Mouse (Mus musculus) cerebellum, adult 2 months (tissue): ENCODE data around the gene Smarcc1. TPM values are rescaled to one million over a fixed set of nuclear protein-coding genes. Genes with fewer than 3 reads are reported as not detected.

Source experiments
- DNase-seq, 2 experiments: peaks; one replicate each; pipeline ENCODE4 v3.0.0; 2021
- H3K27ac ChIP-seq: fragments of 200-500 bp; 2 replicates; pipeline ENCODE4 v1.5.1; 2012; ENCODE audit warnings: low read length, control low read depth, inconsistent platforms; ENCODE audit not compliant: insufficient read depth
- H3K27me3 ChIP-seq: fragments of 200-500 bp; 2 replicates; pipeline ENCODE4 v1.6.1; 2012; ENCODE audit warnings: inconsistent platforms, mild to moderate bottlenecking, low read length, moderate library complexity; ENCODE audit not compliant: control insufficient read depth, insufficient read depth
- H3K4me1 ChIP-seq: fragments of 200-500 bp; 2 replicates; pipeline ENCODE4 v1.6.1; 2011; ENCODE audit warnings: low read length; ENCODE audit not compliant: control insufficient read depth, insufficient read depth
- H3K4me3 ChIP-seq: fragments of 200-500 bp; replicated peaks from 2 replicates; pipeline ENCODE3; 2011; ENCODE audit warnings: mild to moderate bottlenecking, low read depth, low read length, control low read depth; ENCODE audit not compliant: insufficient read depth
- CTCF ChIP-seq: fragments of 200-500 bp; IDR thresholded peaks from 2 replicates; pipeline ENCODE4 v1.5.1; 2011; ENCODE audit warnings: low read depth, mild to moderate bottlenecking, control low read depth, low read length, moderate library complexity, borderline replicate concordance; ENCODE audit not compliant: insufficient read depth
- POLR2A ChIP-seq: fragments of 200-500 bp; IDR thresholded peaks from 2 replicates; pipeline ENCODE4 v1.6.1; 2011; ENCODE audit warnings: low read length, control low read depth, borderline replicate concordance; ENCODE audit not compliant: insufficient read depth
- WGBS: fragments of 180-500 bp; shearing (Covaris S2); methylation state at CpG from one replicate; pipeline ENCODE4 v1.1.7; 2018; 5-methylcytosine and 5-hydroxymethylcytosine counted together
- polyA plus RNA-seq: library from polyadenylated mRNA; depleted of rRNA; stranded (reverse); fragments of >200 nt; gene quantifications from 2 replicates; pipeline ENCODE4 v1.2.3, GENCODE M21; 2012

Gene Smarcc1
- polyA plus RNA-seq, 1 experiment = 23.1 TPM

GRCm38 (mm10) chr9:110234962-110235361 lies 117.5 kb downstream of the Smarcc1 start:
- Histone ChIP-seq H3K27ac (no peak overlapping the region), H3K4me1 (peaks cover 8% of the 10 kb centered on the region; the same call in 1 of the 2 replicates), H3K27me3 (no peaks in the 10 kb centered on the region), H3K4me3 (no peak overlapping the region)
- 96% methylated on average over 6 of the region's 6 CpGs for WGBS
- no peak for DNase-seq
- no peak for TF ChIP-seq POLR2A
- no peak for TF ChIP-seq CTCF

GRCm38 (mm10) chr9:110243221-110243833 lies 125.8 kb downstream of the Smarcc1 start, which contains the start of gene Cspg5:
TSS of gene Cspg5 (plus strand) at chr9:110243783.
- H3K27ac ChIP-seq = peak within 1 kb of the TSS; percentile 95
- peaks cover 8% of the 10 kb centered on the region for H3K4me1 ChIP-seq
- TF ChIP-seq CTCF (no peak), POLR2A (no peak)
- H3K27me3 ChIP-seq = no peaks in the 10 kb centered on the region
- DNase-seq = no peak
- H3K4me3 ChIP-seq = peak within 1 kb of the TSS; percentile 86
- 95% methylated on average over 7 of the region's 7 CpGs for WGBS

DNA sequence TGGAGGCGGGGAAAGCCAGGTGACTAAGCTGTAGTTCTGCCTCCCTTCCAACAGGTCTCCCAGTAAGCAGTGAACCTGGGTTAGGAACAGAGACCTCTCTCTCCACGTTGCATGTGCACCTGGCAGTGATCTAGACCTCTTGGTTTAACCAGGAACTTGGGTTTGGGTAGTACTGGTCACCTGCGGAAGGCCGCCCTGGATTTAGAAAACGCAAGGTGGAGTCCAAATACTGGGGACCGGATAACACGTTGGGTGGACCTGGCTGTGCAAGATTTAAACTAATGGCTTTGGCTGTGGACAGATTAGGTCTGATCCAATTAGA lies 127.0 kb downstream of the Smarcc1 start:
- no peak for TF ChIP-seq POLR2A
- no peak for TF ChIP-seq CTCF

GRCm38 (mm10) chr9:110244889-110245589 lies 127.5 kb downstream of the Smarcc1 start:
- no peak for TF ChIP-seq CTCF
- TF ChIP-seq POLR2A = peak; percentile 35; the same call in 1 of the 2 replicates
- DNase-seq = peak; percentile 73 to 80
- 2% methylated on average over 88 of the region's 93 CpGs for WGBS
- Histone ChIP-seq H3K27me3 (no peaks in the 10 kb centered on the region), H3K4me1 (peaks cover 12% of the 10 kb centered on the region), H3K27ac (peak overlapping the region; percentile 95), H3K4me3 (peak overlapping the region; percentile 86)

More for the DNA sequence above, 127.0 kb downstream of the Smarcc1 start:
- no peak for DNase-seq
- Histone ChIP-seq H3K27ac (peak overlapping the region; percentile 95), H3K27me3 (no peaks in the 10 kb centered on the region), H3K4me3 (peak overlapping the region; percentile 86), H3K4me1 (peaks cover 8% of the 10 kb centered on the region)
- WGBS = 14% methylated on average over 7 of the region's 7 CpGs

DNA sequence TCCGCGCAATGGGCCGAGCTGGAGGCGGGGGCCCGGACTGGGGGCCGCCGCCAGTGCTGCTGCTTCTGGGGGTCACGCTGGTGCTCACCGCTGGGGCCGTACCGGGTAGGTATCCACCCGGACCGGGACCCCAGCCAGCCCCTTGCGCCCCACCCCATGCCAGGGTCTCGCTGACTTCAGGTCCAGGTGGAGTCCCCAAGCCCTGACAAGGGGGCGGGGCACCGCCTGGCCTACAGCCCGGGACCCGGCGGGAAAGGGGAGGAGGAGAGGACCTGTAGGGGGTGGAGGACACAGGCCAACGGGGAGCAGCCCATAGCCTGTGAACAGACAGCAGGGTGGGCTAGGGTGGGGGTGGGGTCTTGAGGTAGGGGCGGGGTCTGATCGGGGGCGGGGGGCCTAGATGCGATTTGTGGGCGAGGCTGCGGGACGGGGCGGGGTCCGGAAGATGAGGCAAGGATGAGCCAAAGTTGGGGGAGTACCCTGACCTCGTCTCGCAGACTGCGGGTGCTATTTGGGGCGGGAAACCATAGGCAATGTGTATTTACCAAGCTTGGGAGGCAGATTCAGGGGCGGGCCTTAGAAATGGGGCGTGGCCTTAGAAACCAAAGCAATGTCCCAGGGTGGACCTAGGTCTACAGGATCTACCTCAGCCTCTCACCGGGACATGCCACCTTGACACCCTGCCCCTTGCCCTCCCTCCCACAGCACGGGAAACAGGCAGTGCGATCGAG lies 128.2 kb downstream of the Smarcc1 start:
- peak; percentile 68 to 76 for DNase-seq
- peaks cover 16% of the 10 kb centered on the region for H3K4me1 ChIP-seq
- WGBS = under 1% methylated on average over 39 of the region's 40 CpGs

DNA sequence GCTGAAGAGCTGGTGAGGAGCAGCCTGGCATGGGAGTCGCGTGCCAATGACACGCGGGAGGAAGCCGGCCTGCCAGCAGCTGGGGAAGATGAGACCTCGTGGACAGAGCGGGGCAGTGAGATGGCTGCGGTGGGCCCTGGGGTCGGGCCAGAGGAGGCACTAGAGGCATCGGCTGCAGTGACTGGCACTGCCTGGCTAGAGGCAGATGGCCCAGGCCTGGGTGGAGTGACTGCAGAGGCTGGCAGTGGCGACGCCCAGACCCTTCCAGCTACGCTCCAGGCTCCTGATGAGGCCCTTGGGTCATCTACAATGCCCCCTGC lies 128.8 kb downstream of the Smarcc1 start:
- no peaks in the 10 kb centered on the region for H3K27me3 ChIP-seq
- no peak overlapping the region for H3K27ac ChIP-seq
- WGBS = 4% methylated on average over 13 of the region's 13 CpGs
- peaks cover 21% of the 10 kb centered on the region for H3K4me1 ChIP-seq
- no peak for DNase-seq
- peak overlapping the region; percentile 56 for H3K4me3 ChIP-seq
- no peak for TF ChIP-seq POLR2A
- no peak for TF ChIP-seq CTCF

More for the DNA sequence above, 128.2 kb downstream of the Smarcc1 start:
- no peak overlapping the region for H3K27ac ChIP-seq
- H3K27me3 ChIP-seq = no peaks in the 10 kb centered on the region
- TF ChIP-seq POLR2A = 0 out of 2 replicates have a peak, but pooled peaks have one; percentile 16
- no peak for TF ChIP-seq CTCF
- H3K4me3 ChIP-seq = peak overlapping the region; percentile 56

DNA sequence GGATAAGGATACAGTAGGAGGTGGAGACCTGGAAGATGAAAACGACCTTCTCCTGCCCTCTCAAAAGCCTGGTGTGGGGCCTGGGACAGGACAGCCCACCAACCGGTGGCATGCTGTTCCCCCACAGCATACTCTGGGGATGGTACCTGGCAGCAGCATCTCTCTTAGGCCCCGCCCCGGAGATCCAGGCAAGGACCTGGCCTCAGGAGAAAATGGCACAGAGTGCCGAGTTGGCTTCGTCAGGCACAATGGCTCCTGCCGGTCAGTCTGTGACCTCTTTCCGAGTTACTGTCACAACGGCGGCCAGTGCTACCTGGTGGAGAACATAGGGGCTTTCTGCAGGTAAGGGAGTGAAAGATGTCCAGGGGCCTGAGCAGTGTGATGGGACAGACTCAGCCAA lies 129.5 kb downstream of the Smarcc1 start:
- Histone ChIP-seq H3K27me3 (no peaks in the 10 kb centered on the region), H3K4me1 (peaks cover 21% of the 10 kb centered on the region), H3K4me3 (no peak overlapping the region), H3K27ac (no peak overlapping the region)
- WGBS = 68% methylated on average over 10 of the region's 10 CpGs
- no peak for DNase-seq
- TF ChIP-seq POLR2A (no peak), CTCF (no peak)

DNA sequence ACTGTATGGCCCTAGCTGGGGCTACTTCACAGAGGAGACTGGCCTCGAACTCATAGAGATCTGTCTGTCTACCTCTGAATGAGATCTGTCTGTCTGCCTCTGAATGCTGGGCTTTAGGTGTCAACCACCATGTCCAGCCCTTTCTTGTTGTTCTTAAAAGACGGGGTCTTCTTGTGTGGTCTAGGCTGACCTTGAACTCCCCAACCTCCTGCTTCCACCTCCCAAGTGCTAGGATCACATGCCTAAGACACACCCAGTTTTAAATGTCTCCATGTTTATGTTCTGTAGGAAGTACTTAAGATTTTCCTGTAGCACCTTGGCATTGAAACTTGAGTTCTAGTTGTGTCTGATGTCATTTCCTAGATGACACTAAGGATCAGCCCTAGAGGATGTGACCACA lies 131.4 kb downstream of the Smarcc1 start:
- H3K27ac ChIP-seq = no peak overlapping the region
- 85% methylated on average over 2 of the region's 2 CpGs for WGBS
- H3K4me1 ChIP-seq = peaks cover 21% of the 10 kb centered on the region
- TF ChIP-seq CTCF (no peak), POLR2A (no peak)
- DNase-seq = no peak
- no peak overlapping the region for H3K4me3 ChIP-seq
- no peaks in the 10 kb centered on the region for H3K27me3 ChIP-seq
